Mouse (Mus musculus) intestine, embryonic 16.5 days (tissue): ENCODE results near the gene Bbip1. TPM values are rescaled to one million over a fixed set of nuclear protein-coding genes. Genes with fewer than 3 reads are reported as not detected.
A peak's percentile ranks its signal among the peaks of the same experiment; 100 is the strongest.

Source experiments
- ATAC-seq: fragments of 200-750 bp; cut with Nextera tagmentation; 2 replicates; pipeline ENCODE4 v1.8.0; 2017; ENCODE audit warnings: moderate TSS enrichment, moderate library complexity
- H3K27ac ChIP-seq: fragments of 300-500 bp; sonication (generic); 2 replicates; pipeline ENCODE4 v1.5.1; 2014; ENCODE audit warnings: mild to moderate bottlenecking, low read length
- H3K27me3 ChIP-seq: fragments of 300-500 bp; sonication (generic); replicated peaks from 2 replicates; pipeline ENCODE4 v1.6.1; 2014; ENCODE audit warnings: low read length, control low read depth, mixed read lengths; ENCODE audit not compliant: control insufficient read depth, insufficient read depth
- H3K36me3 ChIP-seq: fragments of 300-500 bp; sonication (generic); 2 replicates; pipeline ENCODE4 v1.6.1; 2014; ENCODE audit warnings: low read length, control low read depth; ENCODE audit not compliant: control insufficient read depth, insufficient read depth
- H3K4me1 ChIP-seq: fragments of 300-500 bp; sonication (generic); 2 replicates; pipeline ENCODE4 v1.6.1; 2014; ENCODE audit warnings: low read length, control low read depth, mixed read lengths; ENCODE audit not compliant: control insufficient read depth, insufficient read depth
- H3K4me2 ChIP-seq: fragments of 300-500 bp; sonication (generic); 2 replicates; pipeline ENCODE4 v1.6.1; 2014; ENCODE audit warnings: low read depth, low read length, control low read depth
- H3K4me3 ChIP-seq: fragments of 300-500 bp; sonication (generic); 2 replicates; pipeline ENCODE4 v1.5.1; 2014; ENCODE audit warnings: mild to moderate bottlenecking, low read length
- H3K9ac ChIP-seq: fragments of 300-500 bp; sonication (generic); 2 replicates; pipeline ENCODE4 v1.6.1; 2014; ENCODE audit warnings: low read depth, low read length
- H3K9me3 ChIP-seq: fragments of 300-500 bp; sonication (generic); 2 replicates; pipeline ENCODE4 v1.6.1; 2016; ENCODE audit warnings: low read length, control low read depth; ENCODE audit not compliant: control insufficient read depth
- WGBS: fragments of 180-500 bp; shearing (Covaris S2); extraction: QIAGEN DNeasy Blood & Tissue Kit; methylation state at CpG from one replicate; pipeline ENCODE4 v1.1.7; 2014; 5-methylcytosine and 5-hydroxymethylcytosine counted together
- polyA plus RNA-seq: library from polyadenylated mRNA; unstranded; fragments of >200 nt; fragmentation: Nextera tagmentation; extraction: Ambion mirVana; gene quantifications from 2 replicates; pipeline ENCODE4 v1.2.1, GENCODE M21; 2015

Bbip1 gene
- polyA plus RNA-seq, 1 experiment from 2014 or later, result 74.1 TPM

GRCm38 (mm10) chr19:53904833-53905480, 39.5 kb downstream of the Bbip1 start:
- H3K27ac ChIP-seq, result no peak overlapping the region
- 53% methylated on average over 7 of the region's 7 CpGs for WGBS

GRCm38 (mm10) chr19:53903507-53904321, 40.7 kb downstream of the Bbip1 start:
- Histone ChIP-seq H3K4me3 (peak overlapping the region; percentile 97), H3K9ac (peak overlapping the region; percentile 94), H3K36me3 (no peaks in the 10 kb centered on the region), H3K4me2 (peak overlapping the region; percentile 75), H3K27me3 (no peaks in the 10 kb centered on the region), H3K27ac (peak overlapping the region; percentile 85), H3K4me1 (peaks cover 14% of the 10 kb centered on the region), H3K9me3 (no peaks in the 10 kb centered on the region)
- peak; percentile 77 for ATAC-seq
- 0% methylated on average over 76 of the region's 83 CpGs for WGBS

More at GRCm38 (mm10) chr19:53904833-53905480, 39.5 kb downstream of the Bbip1 start:
- Histone ChIP-seq H3K9ac (no peak overlapping the region), H3K9me3 (no peaks in the 10 kb centered on the region), H3K4me1 (peaks cover 14% of the 10 kb centered on the region), H3K4me3 (peak overlapping the region; percentile 97; the same call in 1 of the 2 replicates), H3K27me3 (no peaks in the 10 kb centered on the region), H3K4me2 (peak overlapping the region; percentile 75), H3K36me3 (no peaks in the 10 kb centered on the region; the same call in 1 of the 2 replicates)
- no peak for ATAC-seq

GRCm38 (mm10) chr19:53902739-53903487, 41.5 kb downstream of the Bbip1 start:
- no peaks in the 10 kb centered on the region for H3K36me3 ChIP-seq
- peak overlapping the region; percentile 97 for H3K4me3 ChIP-seq
- WGBS, result under 1% methylated on average over 61 of the region's 61 CpGs
- peak overlapping the region; percentile 92 for H3K27ac ChIP-seq
- no peaks in the 10 kb centered on the region for H3K27me3 ChIP-seq
- peak; percentile 98 for ATAC-seq
- no peaks in the 10 kb centered on the region for H3K9me3 ChIP-seq
- H3K4me1 ChIP-seq, result peaks cover 14% of the 10 kb centered on the region
- H3K9ac ChIP-seq, result peak overlapping the region; percentile 94
- peak overlapping the region; percentile 75 for H3K4me2 ChIP-seq

GRCm38 (mm10) chr19:53901931-53902738, 42.3 kb downstream of the Bbip1 start:
- peak; percentile 13 for ATAC-seq
- Histone ChIP-seq H3K36me3 (no peaks in the 10 kb centered on the region), H3K4me3 (peak overlapping the region; percentile 97), H3K27ac (peak overlapping the region; percentile 92), H3K9ac (peak overlapping the region; percentile 84), H3K4me2 (peak overlapping the region; percentile 75), H3K4me1 (peaks cover 16% of the 10 kb centered on the region), H3K27me3 (no peaks in the 10 kb centered on the region), H3K9me3 (no peaks in the 10 kb centered on the region)
- 43% methylated on average over 15 of the region's 15 CpGs for WGBS

GRCm38 (mm10) chr19:53899941-53900610, 44.4 kb downstream of the Bbip1 start:
- Histone ChIP-seq H3K27me3 (no peaks in the 10 kb centered on the region), H3K4me2 (no peak overlapping the region), H3K27ac (no peak overlapping the region), H3K9me3 (no peaks in the 10 kb centered on the region), H3K36me3 (no peaks in the 10 kb centered on the region), H3K9ac (no peak overlapping the region), H3K4me1 (peaks cover 13% of the 10 kb centered on the region), H3K4me3 (no peak overlapping the region)
- ATAC-seq, result no peak
- 85% methylated on average over 14 of the region's 14 CpGs for WGBS

GRCm38 (mm10) chr19:53898970-53899900, 45.2 kb downstream of the Bbip1 start:
- no peaks in the 10 kb centered on the region for H3K36me3 ChIP-seq
- ATAC-seq, result no peak
- 83% methylated on average over 25 of the region's 25 CpGs for WGBS
- H3K4me3 ChIP-seq, result no peak overlapping the region
- H3K27me3 ChIP-seq, result no peaks in the 10 kb centered on the region
- H3K27ac ChIP-seq, result no peak overlapping the region
- H3K4me1 ChIP-seq, result peaks cover 13% of the 10 kb centered on the region
- H3K4me2 ChIP-seq, result no peak overlapping the region
- H3K9ac ChIP-seq, result no peak overlapping the region
- no peaks in the 10 kb centered on the region for H3K9me3 ChIP-seq

GRCm38 (mm10) chr19:53898498-53898897, 45.9 kb downstream of the Bbip1 start:
- Histone ChIP-seq H3K36me3 (no peaks in the 10 kb centered on the region), H3K9me3 (no peaks in the 10 kb centered on the region), H3K4me3 (no peak overlapping the region), H3K27ac (no peak overlapping the region), H3K4me2 (no peak overlapping the region), H3K27me3 (no peaks in the 10 kb centered on the region), H3K4me1 (peaks cover 21% of the 10 kb centered on the region), H3K9ac (no peak overlapping the region)
- no peak for ATAC-seq
- 83% methylated on average over 4 of the region's 4 CpGs for WGBS

- H3K9me3 ChIP-seq, result no peaks in the 10 kb centered on the region
- H3K27ac ChIP-seq, result no peak overlapping the region
- H3K36me3 ChIP-seq, result no peaks in the 10 kb centered on the region
These were observed 46.4 kb downstream of the Bbip1 start for GRCm38 (mm10) chr19:53898046-53898445.

More at GRCm38 (mm10) chr19:53898046-53898445, 46.4 kb downstream of the Bbip1 start:
- Histone ChIP-seq H3K9ac (no peak overlapping the region), H3K4me2 (no peak overlapping the region), H3K4me3 (no peak overlapping the region), H3K4me1 (peaks cover 25% of the 10 kb centered on the region), H3K27me3 (no peaks in the 10 kb centered on the region)
- no peak for ATAC-seq
- 69% methylated on average over 5 of the region's 5 CpGs for WGBS
